Mouse (Mus musculus) regulatory T cell (primary cell): ENCODE measurements at regions not wholly inside any gene's neighbourhood (a gene's known extent, or its start where the extent isn't known, plus 50 kb on each side); places are given as distances from the start of the nearest gene placed in this dataset.

Experiments
- in situ Hi-C: fragments of 300-600 bp; cut with MboI, MseI; formaldehyde crosslinking; loops from one replicate; pipeline ENCODE4 v1.15.1; 2025; ENCODE audit warnings: high pct_unique_total_duplicates

- in situ Hi-C loops = loop anchor here (25.0 kb wide), 1 partner anchor 1570 kb away; no protein-coding TSS in a partner anchor
Measured at GRCm38 (mm10) chr8:56682564-56682963, 131.7 kb downstream of the Fbxo8 start.

- in situ Hi-C loops = loop anchor here (25.0 kb wide), 1 partner anchor 1572 kb away; no protein-coding TSS in a partner anchor
Measured at GRCm38 (mm10) chr8:56684352-56684751, 133.5 kb downstream of the Fbxo8 start.

GRCm38 (mm10) chr8:56695436-56695835, 144.5 kb downstream of the Fbxo8 start:
- in situ Hi-C loops = loop anchor here (25.0 kb wide), 1 partner anchor 1583 kb away; no protein-coding TSS in a partner anchor

- in situ Hi-C loops = no loop called here
Measured at GRCm38 (mm10) chr8:56700580-56701145, 149.8 kb downstream of the Fbxo8 start.

GRCm38 (mm10) chr8:56706377-56706776, 155.5 kb downstream of the Fbxo8 start:
- in situ Hi-C loops = no loop called here

GRCm38 (mm10) chr8:56706941-56707706, 156.2 kb downstream of the Fbxo8 start:
- in situ Hi-C loops = no loop called here

- in situ Hi-C loops = no loop called here
Measured at GRCm38 (mm10) chr8:56720001-56720400, 169.1 kb downstream of the Fbxo8 start.

- in situ Hi-C loops = no loop called here
Measured at GRCm38 (mm10) chr8:56722473-56723236, 171.8 kb downstream of the Fbxo8 start.

- in situ Hi-C loops = no loop called here
Measured at GRCm38 (mm10) chr8:56724607-56725006, 173.7 kb downstream of the Fbxo8 start.

- in situ Hi-C loops = no loop called here
Measured at GRCm38 (mm10) chr8:56733318-56733717, 182.4 kb downstream of the Fbxo8 start.

GRCm38 (mm10) chr8:56735021-56735420, 184.1 kb downstream of the Fbxo8 start:
- in situ Hi-C loops = no loop called here

- in situ Hi-C loops = no loop called here
Measured at GRCm38 (mm10) chr8:56767034-56767433, 216.1 kb downstream of the Fbxo8 start.

DNA sequence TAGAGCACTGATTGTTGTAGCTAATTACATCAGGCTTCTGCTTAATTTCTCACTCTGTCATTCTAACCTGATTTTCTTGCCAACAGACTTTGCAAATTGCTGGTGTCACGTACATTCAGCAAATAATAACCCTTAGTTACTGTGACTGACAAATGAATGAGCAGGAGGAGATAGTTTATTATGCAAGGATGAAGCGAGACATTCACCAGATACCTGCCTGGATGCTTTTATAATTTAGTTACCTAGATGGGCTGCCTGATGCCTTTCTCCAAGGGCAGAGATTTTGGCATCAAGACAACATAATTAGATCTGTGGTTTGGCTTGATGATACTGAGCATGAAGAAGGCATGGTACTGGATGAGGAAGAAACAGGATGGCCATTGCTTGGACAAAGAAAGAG, 233.6 kb downstream of the Fbxo8 start:
- in situ Hi-C loops = loop anchor here (10.0 kb wide), 1 partner anchor 770 kb away; no protein-coding TSS in a partner anchor

GRCm38 (mm10) chr8:56789549-56790270, 238.8 kb downstream of the Fbxo8 start:
- in situ Hi-C loops = loop anchor here (10.0 kb wide), 1 partner anchor 765 kb away; no protein-coding TSS in a partner anchor

DNA sequence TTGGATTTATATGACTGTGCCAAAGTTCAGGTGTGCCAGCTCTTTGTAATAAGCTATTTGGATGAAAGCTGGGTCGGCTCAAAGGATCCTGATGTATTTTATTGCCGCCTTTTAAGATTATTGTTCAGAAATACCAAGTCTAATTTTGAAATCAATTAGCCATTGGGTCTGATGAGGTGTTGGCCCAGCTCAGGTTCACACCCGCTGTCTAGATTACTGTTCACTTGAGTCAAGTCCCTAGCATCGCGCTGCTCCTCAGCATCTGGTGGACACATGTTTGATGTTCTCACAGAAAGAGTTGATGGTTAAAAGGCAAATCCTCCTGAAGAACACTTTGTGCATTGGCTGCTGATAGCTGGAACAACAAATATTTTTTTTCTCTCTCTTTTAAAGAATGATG, 281.8 kb downstream of the Fbxo8 start:
- in situ Hi-C loops = loop anchor here (10.0 kb wide), 1 partner anchor 922 kb away; no protein-coding TSS in a partner anchor

GRCm38 (mm10) chr8:56833129-56833528, 282.2 kb downstream of the Fbxo8 start:
- in situ Hi-C loops = loop anchor here (10.0 kb wide), 1 partner anchor 922 kb away; no protein-coding TSS in a partner anchor

- in situ Hi-C loops = no loop called here
Measured at GRCm38 (mm10) chr8:56883449-56883848, 332.6 kb downstream of the Fbxo8 start.

DNA sequence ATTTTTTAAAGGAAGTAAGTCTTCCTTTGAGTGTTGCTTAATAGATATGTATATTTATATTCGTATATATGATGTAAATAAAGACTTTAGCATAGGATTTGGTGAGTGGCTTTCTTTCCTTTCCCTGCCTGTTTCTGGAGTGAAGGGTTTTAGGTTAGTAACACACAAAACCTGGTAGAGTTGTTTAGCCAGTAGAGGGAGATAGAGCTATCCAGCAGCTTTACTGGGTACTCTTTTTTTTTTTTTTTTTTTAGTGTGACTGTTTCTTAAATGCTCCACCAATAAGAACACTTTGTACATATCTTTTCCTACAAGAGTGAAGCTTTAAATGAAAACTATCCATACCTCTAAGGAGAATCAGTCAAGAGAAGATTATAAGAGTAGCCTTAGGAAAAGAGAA, 333.3 kb downstream of the Fbxo8 start:
- in situ Hi-C loops = no loop called here

GRCm38 (mm10) chr8:56893638-56894037, 342.7 kb downstream of the Fbxo8 start:
- in situ Hi-C loops = loop anchor here (10.0 kb wide), 1 partner anchor 729 kb away; no protein-coding TSS in a partner anchor

- in situ Hi-C loops = loop anchor here (25.0 kb wide), 1 partner anchor 1803 kb away; no protein-coding TSS in a partner anchor
Measured at GRCm38 (mm10) chr8:56915362-56915761, 364.5 kb downstream of the Fbxo8 start.

- in situ Hi-C loops = loop anchor here (25.0 kb wide), 1 partner anchor 1804 kb away; no protein-coding TSS in a partner anchor
Measured at GRCm38 (mm10) chr8:56915989-56916388, 365.1 kb downstream of the Fbxo8 start.
